Mouse (Mus musculus) liver, postnatal 0 days (tissue): ENCODE data around the gene Sdf4.

Source experiments
- CTCF ChIP-seq: sonication (generic); IDR thresholded peaks from 2 replicates; pipeline ENCODE4 v1.5.1; 2016; ENCODE audit warnings: antibody characterized with exemption, low read depth
- EP300 ChIP-seq: IDR thresholded peaks from 2 replicates; pipeline ENCODE4 v1.6.1; 2016; ENCODE audit warnings: antibody characterized with exemption, low read depth, mild to moderate bottlenecking

DNA sequence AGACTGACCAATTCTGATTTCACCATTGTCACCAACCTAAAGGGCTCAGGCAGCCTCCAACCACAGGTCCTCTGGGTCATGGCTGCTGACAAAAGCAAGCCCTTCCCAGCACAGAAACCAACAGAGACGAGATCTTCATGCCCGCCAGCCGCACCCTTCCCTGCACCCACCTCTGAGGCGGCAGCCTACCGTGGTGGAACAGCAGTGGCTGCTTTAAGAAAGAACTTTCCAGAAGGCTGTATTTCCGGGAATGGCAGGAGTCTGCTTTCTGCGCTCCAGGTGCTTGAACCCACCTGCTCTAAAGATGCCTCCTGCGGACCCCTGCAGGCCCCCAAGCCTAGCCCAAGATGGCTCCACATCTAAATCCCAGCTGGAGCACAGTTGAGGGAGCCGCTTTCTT, 66.2 kb downstream of the Sdf4 start:
- TF ChIP-seq EP300, result no peak
- TF ChIP-seq CTCF, result no peak
